ENCODE assay signal across 15 mouse cellular contexts in genomic region chr1:187290186-187290585, GRCm38 (mm10).
"Had no signal": no experiment of that assay in that cellular context is flagged by ENCODE, and none has a peak within 500 bp of the region (broad histone marks: within the 10 kb centered on the region; RNA-seq: fewer than 3 reads in every experiment).

No protein-coding gene starts in this region.

- H3K4me3 ChIP-seq: neural tube, embryonic 15.5 days; stomach, embryonic 15.5 days had no signal

- DNase-seq: retina, postnatal 1 day; right cerebral cortex, adult 18-20 months; right cerebral cortex, postnatal 14 days; right cerebral cortex, postnatal 25 days; right cerebral cortex, postnatal 4 days; spleen, adult 18-20 months; thymus, adult 18-20 months; thymus, adult 2 months; thymus, postnatal 14 days; thymus, postnatal 25 days; thymus, postnatal 36 days; thymus, postnatal 4 days had no signal

- H3K4me1 ChIP-seq: neural tube, embryonic 15.5 days; stomach, embryonic 15.5 days had no signal

- H3K4me2 ChIP-seq: neural tube, embryonic 15.5 days; stomach, embryonic 15.5 days had no signal

- H3K9ac ChIP-seq: neural tube, embryonic 15.5 days; stomach, embryonic 15.5 days had no signal

- H3K9me3 ChIP-seq: neural tube, embryonic 15.5 days; stomach, embryonic 15.5 days had no signal

- H3K36me3 ChIP-seq: neural tube, embryonic 15.5 days; stomach, embryonic 15.5 days had no signal

- H3K27ac ChIP-seq: neural tube, embryonic 15.5 days; stomach, embryonic 15.5 days; stomach, postnatal 0 days had no signal

- H3K27me3 ChIP-seq: neural tube, embryonic 15.5 days; stomach, embryonic 15.5 days had no signal
